Mouse (Mus musculus): Measurements from ENCODE around the gene Spire2. TPM values are rescaled to one million over a fixed set of nuclear protein-coding genes. Genes with fewer than 3 reads are reported as not detected.

Spire2 gene
- polyA plus RNA-seq, 1 experiment from 2014 or later, result 5.4 TPM

GRCm38 (mm10) chr8:123398308-123398707 lies 65.8 kb downstream of the Spire2 start:
- no peak overlapping the region for H3K9ac ChIP-seq (replicated peaks; ENCODE audit: low read length)
- no peak overlapping the region for H3K4me2 ChIP-seq (replicated peaks; ENCODE audit: low read depth, low read length)
- H3K4me1 ChIP-seq (ENCODE audit: insufficient read depth, low read length), result no peaks in the 10 kb centered on the region
- no peak for ATAC-seq (ENCODE audit: low FRiP score, low TSS enrichment)
- no peak overlapping the region for H3K27ac ChIP-seq (ENCODE audit: low read length)
- peaks cover 83% of the 10 kb centered on the region for H3K36me3 ChIP-seq (ENCODE audit: insufficient read depth, low read length)
- 94% methylated on average over 13 of the region's 13 CpGs for WGBS
- H3K27me3 ChIP-seq (ENCODE audit: insufficient read depth, low read length), result no peaks in the 10 kb centered on the region
- no peaks in the 10 kb centered on the region for H3K9me3 ChIP-seq (ENCODE audit: low read length)
- no peak overlapping the region for H3K4me3 ChIP-seq (ENCODE audit: low read length)

- 89% methylated on average over 9 of the region's 9 CpGs for WGBS
- H3K4me1 ChIP-seq (ENCODE audit: insufficient read depth, low read length), result no peaks in the 10 kb centered on the region
- H3K27me3 ChIP-seq (ENCODE audit: insufficient read depth, low read length), result no peaks in the 10 kb centered on the region
- no peak overlapping the region for H3K9ac ChIP-seq (replicated peaks; ENCODE audit: low read length)
- H3K4me3 ChIP-seq (ENCODE audit: low read length), result no peak overlapping the region
- H3K36me3 ChIP-seq (ENCODE audit: insufficient read depth, low read length), result peaks cover 51% of the 10 kb centered on the region
- ATAC-seq (ENCODE audit: low FRiP score, low TSS enrichment), result no peak
- H3K4me2 ChIP-seq (replicated peaks; ENCODE audit: low read depth, low read length), result no peak overlapping the region
- no peaks in the 10 kb centered on the region for H3K9me3 ChIP-seq (ENCODE audit: low read length)
- no peak overlapping the region for H3K27ac ChIP-seq (ENCODE audit: low read length)
Observed at GRCm38 (mm10) chr8:123401936-123402335, 69.4 kb downstream of the Spire2 start.

- H3K9me3 ChIP-seq (ENCODE audit: low read length), result no peaks in the 10 kb centered on the region
- peaks cover 1% of the 10 kb centered on the region; the same call in 1 of the 2 replicates for H3K27me3 ChIP-seq (ENCODE audit: insufficient read depth, low read length)
- WGBS, result 84% methylated on average over 9 of the region's 9 CpGs
- no peak overlapping the region for H3K4me3 ChIP-seq (ENCODE audit: low read length)
- H3K4me2 ChIP-seq (replicated peaks; ENCODE audit: low read depth, low read length), result no peak overlapping the region
- ATAC-seq (ENCODE audit: low FRiP score, low TSS enrichment), result no peak
- H3K36me3 ChIP-seq (ENCODE audit: insufficient read depth, low read length), result peaks cover 42% of the 10 kb centered on the region
- no peak overlapping the region for H3K27ac ChIP-seq (ENCODE audit: low read length)
- no peaks in the 10 kb centered on the region for H3K4me1 ChIP-seq (ENCODE audit: insufficient read depth, low read length)
- H3K9ac ChIP-seq (replicated peaks; ENCODE audit: low read length), result no peak overlapping the region
Observed at GRCm38 (mm10) chr8:123402730-123403326, 70.3 kb downstream of the Spire2 start.

- Histone ChIP-seq H3K36me3 (ENCODE audit: insufficient read depth, low read length) (peaks cover 25% of the 10 kb centered on the region), H3K27ac (ENCODE audit: low read length) (no peak overlapping the region), H3K4me3 (ENCODE audit: low read length) (no peak overlapping the region), H3K27me3 (ENCODE audit: insufficient read depth, low read length) (peaks cover 9% of the 10 kb centered on the region; the same call in 1 of the 2 replicates), H3K4me2 (replicated peaks; ENCODE audit: low read depth, low read length) (no peak overlapping the region), H3K9me3 (ENCODE audit: low read length) (no peaks in the 10 kb centered on the region), H3K4me1 (ENCODE audit: insufficient read depth, low read length) (no peaks in the 10 kb centered on the region), H3K9ac (replicated peaks; ENCODE audit: low read length) (no peak overlapping the region)
- WGBS, result 26% methylated on average over 8 of the region's 8 CpGs
- no peak for ATAC-seq (ENCODE audit: low FRiP score, low TSS enrichment)
Observed at GRCm38 (mm10) chr8:123404521-123404920, 72.0 kb downstream of the Spire2 start.

GRCm38 (mm10) chr8:123406786-123407185 lies 74.3 kb downstream of the Spire2 start, which contains the start of gene Mc1r:
Gene Mc1r, plus strand, starts transcription at chr8:123407107.
- Histone ChIP-seq H3K36me3 (ENCODE audit: insufficient read depth, low read length) (peaks cover 12% of the 10 kb centered on the region), H3K4me1 (ENCODE audit: insufficient read depth, low read length) (peaks cover 18% of the 10 kb centered on the region), H3K27me3 (ENCODE audit: insufficient read depth, low read length) (peaks cover 31% of the 10 kb centered on the region), H3K4me2 (replicated peaks; ENCODE audit: low read depth, low read length) (no peak within 1 kb of the TSS), H3K9ac (replicated peaks; ENCODE audit: low read length) (no peak within 1 kb of the TSS), H3K9me3 (ENCODE audit: low read length) (no peaks in the 10 kb centered on the region), H3K4me3 (ENCODE audit: low read length) (no peak within 1 kb of the TSS), H3K27ac (ENCODE audit: low read length) (no peak within 1 kb of the TSS)
- 11% methylated on average over 4 of the region's 4 CpGs for WGBS
- no peak for ATAC-seq (ENCODE audit: low FRiP score, low TSS enrichment)

- no peak for ATAC-seq (ENCODE audit: low FRiP score, low TSS enrichment)
- no peak overlapping the region for H3K27ac ChIP-seq (ENCODE audit: low read length)
- H3K4me1 ChIP-seq (ENCODE audit: insufficient read depth, low read length), result peaks cover 18% of the 10 kb centered on the region
- H3K36me3 ChIP-seq (ENCODE audit: insufficient read depth, low read length), result peaks cover 8% of the 10 kb centered on the region
- H3K27me3 ChIP-seq (ENCODE audit: insufficient read depth, low read length), result peaks cover 40% of the 10 kb centered on the region
- H3K4me3 ChIP-seq (ENCODE audit: low read length), result no peak overlapping the region
- WGBS, result 91% methylated on average over 13 of the region's 13 CpGs
- no peaks in the 10 kb centered on the region for H3K9me3 ChIP-seq (ENCODE audit: low read length)
- no peak overlapping the region for H3K4me2 ChIP-seq (replicated peaks; ENCODE audit: low read depth, low read length)
- no peak overlapping the region for H3K9ac ChIP-seq (replicated peaks; ENCODE audit: low read length)
Observed at GRCm38 (mm10) chr8:123407612-123408011, 75.1 kb downstream of the Spire2 start.

GRCm38 (mm10) chr8:123408586-123409544 lies 76.4 kb downstream of the Spire2 start:
- Histone ChIP-seq H3K4me2 (replicated peaks; ENCODE audit: low read depth, low read length) (no peak overlapping the region), H3K27ac (ENCODE audit: low read length) (no peak overlapping the region), H3K9ac (replicated peaks; ENCODE audit: low read length) (no peak overlapping the region), H3K4me1 (ENCODE audit: insufficient read depth, low read length) (peaks cover 18% of the 10 kb centered on the region), H3K9me3 (ENCODE audit: low read length) (no peaks in the 10 kb centered on the region), H3K4me3 (ENCODE audit: low read length) (no peak overlapping the region), H3K36me3 (ENCODE audit: insufficient read depth, low read length) (no peaks in the 10 kb centered on the region), H3K27me3 (ENCODE audit: insufficient read depth, low read length) (peaks cover 52% of the 10 kb centered on the region)
- no peak for ATAC-seq (ENCODE audit: low FRiP score, low TSS enrichment)
- WGBS, result 72% methylated on average over 9 of the region's 9 CpGs

GRCm38 (mm10) chr8:123410049-123410587 lies 77.6 kb downstream of the Spire2 start:
- no peak overlapping the region for H3K4me3 ChIP-seq (ENCODE audit: low read length)
- peaks cover 18% of the 10 kb centered on the region for H3K4me1 ChIP-seq (ENCODE audit: insufficient read depth, low read length)
- no peak overlapping the region for H3K9ac ChIP-seq (replicated peaks; ENCODE audit: low read length)
- H3K27me3 ChIP-seq (ENCODE audit: insufficient read depth, low read length), result peaks cover 56% of the 10 kb centered on the region
- ATAC-seq (ENCODE audit: low FRiP score, low TSS enrichment), result 0 out of 2 replicates have a peak, but pooled peaks have one; percentile 9
- no peak overlapping the region for H3K27ac ChIP-seq (ENCODE audit: low read length)
- no peak overlapping the region for H3K4me2 ChIP-seq (replicated peaks; ENCODE audit: low read depth, low read length)
- no peaks in the 10 kb centered on the region for H3K36me3 ChIP-seq (ENCODE audit: insufficient read depth, low read length)
- no peaks in the 10 kb centered on the region for H3K9me3 ChIP-seq (ENCODE audit: low read length)
- 54% methylated on average over 8 of the region's 8 CpGs for WGBS

GRCm38 (mm10) chr8:123410788-123411187 lies 78.3 kb downstream of the Spire2 start:
- Histone ChIP-seq H3K4me3 (ENCODE audit: low read length) (peak overlapping the region; percentile 38), H3K36me3 (ENCODE audit: insufficient read depth, low read length) (no peaks in the 10 kb centered on the region), H3K9me3 (ENCODE audit: low read length) (no peaks in the 10 kb centered on the region), H3K27me3 (ENCODE audit: insufficient read depth, low read length) (peaks cover 56% of the 10 kb centered on the region), H3K9ac (replicated peaks; ENCODE audit: low read length) (no peak overlapping the region; the same call in 1 of the 2 replicates), H3K27ac (ENCODE audit: low read length) (no peak overlapping the region), H3K4me1 (ENCODE audit: insufficient read depth, low read length) (peaks cover 18% of the 10 kb centered on the region), H3K4me2 (replicated peaks; ENCODE audit: low read depth, low read length) (peak overlapping the region; percentile 53)
- no peak for ATAC-seq (ENCODE audit: low FRiP score, low TSS enrichment)
- 10% methylated on average over 11 of the region's 11 CpGs for WGBS

Measured in kidney, embryonic 16.5 days (tissue).